In genomic region chr8:121113261-121113660, GRCm38 (mm10) we compare ENCODE assay signal across 8 mouse cellular contexts. TPM values are rescaled to one million over a fixed set of nuclear protein-coding genes. Genes with fewer than 3 reads are reported as not detected.
A peak's percentile ranks its signal among the peaks of the same experiment; 100 is the strongest.
DNase-seq lines count a peak whose midpoint lies in the region; ATAC-seq and TF ChIP-seq lines count a peak whose summit lies in the region.

No protein-coding gene starts in this region.

- H3K27ac ChIP-seq in ES-E14 (ENCODE audit: insufficient read depth, low read depth, low read length, poor library complexity, severe bottlenecking), result no peak overlapping the region
- H3K27ac ChIP-seq in forebrain, embryonic 14.5 days (ENCODE audit: low read depth, low read length), result no peak overlapping the region
- H3K27ac ChIP-seq in lung, embryonic 14.5 days (ENCODE audit: low read depth), result no peak overlapping the region
- H3K27ac ChIP-seq in thymus, adult 2 months (ENCODE audit: control insufficient read depth, insufficient read depth, low read length), result no peak overlapping the region

- intact Hi-C loops in heart, postnatal 10 days (cut with DNase I), result loop anchor here (1.0 to 2.0 kb wide), 3 partner anchors 116 to 400 kb away; no protein-coding TSS in a partner anchor

- H3K36me3 ChIP-seq in ES-E14 (ENCODE audit: control insufficient read depth, insufficient read depth, low read length, poor library complexity, severe bottlenecking), result no peaks in the 10 kb centered on the region
- H3K36me3 ChIP-seq in forebrain, embryonic 14.5 days (ENCODE audit: control insufficient read depth, insufficient read depth, low read length), result no peaks in the 10 kb centered on the region
- H3K36me3 ChIP-seq in lung, embryonic 14.5 days (ENCODE audit: insufficient read depth), result no peaks in the 10 kb centered on the region
- no peaks in the 10 kb centered on the region for H3K36me3 ChIP-seq in thymus, adult 2 months (ENCODE audit: control insufficient read depth, insufficient read depth, low read length)

- H3K9me3 ChIP-seq in ES-E14 (ENCODE audit: control insufficient read depth, insufficient read depth, low read depth, low read length), result no peaks in the 10 kb centered on the region
- no peaks in the 10 kb centered on the region for H3K9me3 ChIP-seq in forebrain, embryonic 14.5 days (replicated peaks; ENCODE audit: control insufficient read depth, low read length)
- no peaks in the 10 kb centered on the region; the same call in 1 of the 2 replicates for H3K9me3 ChIP-seq in lung, embryonic 14.5 days (ENCODE audit: low read depth, low read length)

- no peak for TF ChIP-seq POLR2A in thymus, adult 2 months (IDR thresholded peaks at IDR 0.05; ENCODE audit: control insufficient read depth, extremely low read depth, insufficient read depth, low read length, poor library complexity)

- WGBS in forebrain, embryonic 14.5 days, result under 1% methylated on average over 21 of the region's 21 CpGs
- WGBS in lung, embryonic 14.5 days, result under 1% methylated on average over 21 of the region's 21 CpGs
- WGBS in thymus, adult 2 months, result 1% methylated on average over 21 of the region's 21 CpGs

- no peak overlapping the region for H3K4me2 ChIP-seq in forebrain, embryonic 14.5 days (ENCODE audit: low read length)
- peak overlapping the region; percentile 26; the same call in 1 of the 2 replicates for H3K4me2 ChIP-seq in lung, embryonic 14.5 days

- ATAC-seq in cerebellum, adult (ENCODE audit: insufficient number of reproducible peaks, low FRiP score, low TSS enrichment), result peak; percentile 69
- ATAC-seq in forebrain, embryonic 14.5 days, result peak; percentile 56
- ATAC-seq in lung, embryonic 14.5 days (ENCODE audit: insufficient read depth), result 0 out of 2 replicates have a peak, but pooled peaks have one; percentile 1

- H3K4me1 ChIP-seq in ES-E14 (ENCODE audit: control insufficient read depth in 2 of 2, insufficient read depth in 2 of 2, low read length in 2 of 2, poor library complexity in 1 of 2), result peaks cover 0 to 4% of the 10 kb centered on the region in 2 experiments; a peak in 1 of 4 replicates
- H3K4me1 ChIP-seq in forebrain, embryonic 14.5 days (ENCODE audit: control insufficient read depth, insufficient read depth, low read length), result no peaks in the 10 kb centered on the region; the same call in 1 of the 2 replicates
- no peaks in the 10 kb centered on the region; the same call in 1 of the 2 replicates for H3K4me1 ChIP-seq in lung, embryonic 14.5 days (ENCODE audit: insufficient read depth)
- H3K4me1 ChIP-seq in thymus, adult 2 months (replicated peaks; ENCODE audit: control insufficient read depth, insufficient read depth, low read length), result peaks cover 5% of the 10 kb centered on the region; the same call in 1 of the 2 replicates

- peak; percentile 92 for DNase-seq in ES-E14 (ENCODE audit: low read depth, low spot score)
- DNase-seq in forebrain, embryonic 14.5 days (ENCODE audit: low spot score), result peak; percentile 95
- peak; percentile 98 to 99 for DNase-seq in heart, postnatal 10 days
- DNase-seq in layer of hippocampus, adult 8-10 months (ENCODE audit: low spot score in 2 of 2), result peak; percentile 86 to 97
- DNase-seq in lung, embryonic 14.5 days, result peak; percentile 97
- peak; percentile 81 for DNase-seq in ovary, adult 18-20 months (ENCODE audit: low spot score)
- DNase-seq in thymus, adult 2 months, result peak; percentile 97

- in situ Hi-C loops in ES-E14 (cut with MboI; ENCODE audit: low sequenced_read_pairs in 2 of 2, unreplicated experiment in 2 of 2), result loop anchor here (5.0 to 10.0 kb wide), 3 partner anchors 102 to 402 kb away; no protein-coding TSS in a partner anchor

- peak overlapping the region in 1 of 2 experiments; percentile 14; a peak in 1 of 4 replicates for H3K4me3 ChIP-seq in ES-E14 (ENCODE audit: insufficient read depth in 1 of 2, low read depth in 1 of 2, low read length in 2 of 2, poor library complexity in 1 of 2, severe bottlenecking in 1 of 2)
- H3K4me3 ChIP-seq in forebrain, embryonic 14.5 days (ENCODE audit: low read depth, low read length), result no peak overlapping the region
- H3K4me3 ChIP-seq in lung, embryonic 14.5 days (ENCODE audit: low read depth, low read length), result no peak overlapping the region
- no peak overlapping the region for H3K4me3 ChIP-seq in thymus, adult 2 months (ENCODE audit: control insufficient read depth, insufficient read depth, low read length)

- H3K27me3 ChIP-seq in forebrain, embryonic 14.5 days (replicated peaks; ENCODE audit: control insufficient read depth, insufficient read depth, low read length), result peaks cover 49% of the 10 kb centered on the region
- H3K27me3 ChIP-seq in lung, embryonic 14.5 days (ENCODE audit: insufficient read depth, low read length), result peaks cover 46% of the 10 kb centered on the region
- peaks cover 31% of the 10 kb centered on the region for H3K27me3 ChIP-seq in thymus, adult 2 months (ENCODE audit: control insufficient read depth, insufficient read depth, low read length)

- H3K9ac ChIP-seq in ES-E14 (ENCODE audit: insufficient read depth, low read depth, low read length, poor library complexity, severe bottlenecking), result no peak overlapping the region
- no peak overlapping the region for H3K9ac ChIP-seq in forebrain, embryonic 14.5 days (ENCODE audit: low read length)
- H3K9ac ChIP-seq in lung, embryonic 14.5 days, result no peak overlapping the region

- TF ChIP-seq CTCF in lung, embryonic 14.5 days (IDR thresholded peaks at IDR 0.05; ENCODE audit: low read depth), result peak; percentile 99
- peak; percentile 99 for TF ChIP-seq CTCF in thymus, adult 2 months (IDR thresholded peaks at IDR 0.05; ENCODE audit: borderline replicate concordance, control insufficient read depth, extremely low read depth, insufficient read depth, low read length, poor library complexity)

TF ChIP-seq in ES-E14, 5 proteins besides CTCF, POLR2A, EP300 and RAD21:
- TF ChIP-seq ZC3H11A (IDR thresholded peaks at IDR 0.05; ENCODE audit: borderline replicate concordance, low read depth, low read length), result peak; percentile 98
- TF ChIP-seq CHD2 (IDR thresholded peaks at IDR 0.05; ENCODE audit: low read depth, low read length), result no peak

RNA-seq across cellular contexts. Expression of gene Foxc2, which starts 2.7 kb away (rescaled TPM):
- total RNA-seq in ES-E14 (2012; rRNA removed), result 0.11 and 0.27 TPM in 2 replicates
- polyA plus RNA-seq in forebrain, embryonic 14.5 days (2014; fragmentation: Nextera tagmentation; extraction: Ambion mirVana), result 1.1 and 2.1 TPM in 2 replicates
- total RNA-seq in heart, postnatal 10 days (2021), result 1 to 10 TPM; 4.0 TPM
- 1 to 10 TPM; 1.0 to 2.3 (median 1.3) TPM for total RNA-seq in layer of hippocampus, adult 8-10 months (2022)
- 1.1 and 1.9 TPM in 2 replicates for polyA plus RNA-seq in lung, embryonic 14.5 days (2014; fragmentation: Nextera tagmentation; extraction: Ambion mirVana)
- 0.80 and 0.85 TPM in 2 replicates for polyA plus RNA-seq in thymus, adult 2 months (2012; rRNA removed)

RNA-seq across cellular contexts. Expression of gene Mthfsd, which starts 5.1 kb away (rescaled TPM):
- total RNA-seq in ES-E14 (2012; rRNA removed), result 31.6 and 35.8 TPM in 2 replicates
- 47.4 and 47.6 TPM in 2 replicates for polyA plus RNA-seq in forebrain, embryonic 14.5 days (2014; fragmentation: Nextera tagmentation; extraction: Ambion mirVana)
- 10 to 100 TPM; 13.2 to 15.5 TPM for total RNA-seq in heart, postnatal 10 days (2021)
- 10 to 100 TPM; 41.1 to 45.8 (median 44.7) TPM for total RNA-seq in layer of hippocampus, adult 8-10 months (2022)
- polyA plus RNA-seq in lung, embryonic 14.5 days (2014; fragmentation: Nextera tagmentation; extraction: Ambion mirVana), result 57.6 and 63.1 TPM in 2 replicates
- polyA plus RNA-seq in thymus, adult 2 months (2012; rRNA removed), result 60.8 and 69.4 TPM in 2 replicates

RNA-seq across cellular contexts. Expression of gene Foxl1, which starts 14.5 kb away (rescaled TPM):
- total RNA-seq in ES-E14 (2012; rRNA removed), result 0.09 TPM in 1 of 2 replicates, not detected in the other
- polyA plus RNA-seq in forebrain, embryonic 14.5 days (2014; fragmentation: Nextera tagmentation; extraction: Ambion mirVana), result 0.13 TPM in 1 of 2 replicates, not detected in the other
- under 1 TPM; 0.27 to 0.43 TPM for total RNA-seq in heart, postnatal 10 days (2021)
- total RNA-seq in layer of hippocampus, adult 8-10 months (2022), result under 1 TPM in 3 of 4 experiments, not detected in 1; 0.16 to 0.18 (median 0.16) TPM
- 6.8 and 7.9 TPM in 2 replicates for polyA plus RNA-seq in lung, embryonic 14.5 days (2014; fragmentation: Nextera tagmentation; extraction: Ambion mirVana)
- polyA plus RNA-seq in thymus, adult 2 months (2012; rRNA removed), result 0.11 and 0.14 TPM in 2 replicates

RNA-seq across cellular contexts. Expression of gene Foxf1, which starts 29.1 kb away (rescaled TPM):
- total RNA-seq in ES-E14 (2012; rRNA removed), result 0.37 and 1.1 TPM in 2 replicates
- polyA plus RNA-seq in forebrain, embryonic 14.5 days (2014; fragmentation: Nextera tagmentation; extraction: Ambion mirVana), result 0.52 and 0.69 TPM in 2 replicates
- under 1 TPM; 0.37 to 0.38 TPM for total RNA-seq in heart, postnatal 10 days (2021)
- 1 to 10 TPM in 1 of 4 experiments, under 1 TPM in 3; 0.52 to 1.1 (median 0.59) TPM for total RNA-seq in layer of hippocampus, adult 8-10 months (2022)
- polyA plus RNA-seq in lung, embryonic 14.5 days (2014; fragmentation: Nextera tagmentation; extraction: Ambion mirVana), result 167 and 180 TPM in 2 replicates
- 0.94 and 1.3 TPM in 2 replicates for polyA plus RNA-seq in thymus, adult 2 months (2012; rRNA removed)

Comparison
In these comparisons a context has a peak if more than half of its experiments do, and no peak if none do; other contexts are left out.
1. ATAC-seq: peak in every context shown above with its lines; median percentile 69 in cerebellum, adult; 56 in forebrain, embryonic 14.5 days; 1 in lung, embryonic 14.5 days.